Comparison of ENCODE assay signal across 18 mouse cellular contexts in the genomic region with DNA sequence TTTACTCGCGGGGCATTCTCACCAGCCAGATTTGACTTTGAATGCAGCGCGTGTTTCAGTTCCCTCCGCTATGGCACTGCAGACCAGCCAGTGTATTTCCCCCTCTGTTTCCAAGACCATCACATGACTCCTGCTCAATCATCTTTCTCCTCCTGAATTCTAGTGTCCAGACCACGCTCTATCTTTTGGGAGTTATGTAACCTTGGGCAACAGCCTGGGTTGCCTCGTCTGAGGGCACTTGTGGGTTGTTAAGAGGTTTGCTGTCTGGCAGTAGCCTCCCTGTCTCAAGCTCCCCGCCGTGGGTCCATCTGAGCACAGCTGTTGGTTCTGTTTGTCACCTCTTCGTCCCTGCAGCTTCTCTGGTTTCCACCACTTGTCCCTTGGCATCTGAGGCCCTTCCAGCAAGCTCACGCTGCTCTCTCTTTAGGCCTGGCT.
DNase-seq lines count a peak whose midpoint lies in the region; ATAC-seq and TF ChIP-seq lines count a peak whose summit lies in the region.
"Had no signal": no experiment of that assay in that cellular context is flagged by ENCODE, and none has a peak within 500 bp of the region (broad histone marks: within the 10 kb centered on the region; RNA-seq: fewer than 3 reads in every experiment).

No protein-coding gene starts in this region.

- no peaks in the 10 kb centered on the region for H3K9me3 ChIP-seq in midbrain, embryonic 11.5 days (ENCODE audit: control insufficient read depth, low read length)
- no peaks in the 10 kb centered on the region for H3K9me3 ChIP-seq in midbrain, embryonic 13.5 days
- no peaks in the 10 kb centered on the region for H3K9me3 ChIP-seq in limb, embryonic 10.5 days (replicated peaks)
- H3K9me3 ChIP-seq in lung, postnatal 0 days (ENCODE audit: low read length), result no peaks in the 10 kb centered on the region
- H3K9me3 ChIP-seq: embryonic facial prominence, embryonic 13.5 days; hindbrain, embryonic 12.5 days; kidney, embryonic 15.5 days; midbrain, embryonic 10.5 days; stomach, embryonic 15.5 days had no signal

- no peak overlapping the region for H3K4me3 ChIP-seq in midbrain, embryonic 11.5 days (ENCODE audit: low read depth, low read length)
- no peak overlapping the region for H3K4me3 ChIP-seq in midbrain, embryonic 13.5 days (replicated peaks)
- no peak overlapping the region for H3K4me3 ChIP-seq in limb, embryonic 10.5 days
- H3K4me3 ChIP-seq in lung, postnatal 0 days (ENCODE audit: low read depth, low read length), result no peak overlapping the region
- H3K4me3 ChIP-seq: embryonic facial prominence, embryonic 13.5 days; heart, adult 2 months; hindbrain, embryonic 12.5 days; kidney, embryonic 15.5 days; midbrain, embryonic 10.5 days; stomach, embryonic 15.5 days had no signal

- WGBS in midbrain, embryonic 11.5 days, result 92% methylated on average over 11 of the region's 11 CpGs
- 94% methylated on average over 11 of the region's 11 CpGs for WGBS in midbrain, embryonic 13.5 days
- WGBS in limb, embryonic 10.5 days, result 83% methylated on average over 11 of the region's 11 CpGs
- 59% methylated on average over 11 of the region's 11 CpGs for WGBS in lung, postnatal 0 days

- ATAC-seq in midbrain, embryonic 11.5 days (ENCODE audit: low FRiP score), result no peak
- ATAC-seq in midbrain, embryonic 13.5 days, result no peak
- ATAC-seq in lung, postnatal 0 days, result peak; percentile 61
- ATAC-seq: Patski had no signal

- DNase-seq in midbrain, embryonic 11.5 days (ENCODE audit: low spot score, missing footprints), result peak; percentile 10
- DNase-seq in limb, embryonic 10.5 days (ENCODE audit: low spot score), result no peak
- peak; percentile 52 for DNase-seq in lung, postnatal 0 days (ENCODE audit: low spot score)
- DNase-seq in urinary bladder, postnatal 36 days (ENCODE audit: low spot score in 2 of 2), result no peak
- DNase-seq in adrenal gland, postnatal 14 days, result no peak
- no peak for DNase-seq in embryo, embryonic 11 days
- DNase-seq: adrenal gland, postnatal 36 days; cerebellum, adult 2 months; heart, adult 2 months; layer of hippocampus, postnatal 36 days; retina, postnatal 1 day had no signal

- H3K27ac ChIP-seq in midbrain, embryonic 11.5 days (ENCODE audit: low read depth, low read length), result no peak overlapping the region
- H3K27ac ChIP-seq in midbrain, embryonic 13.5 days, result no peak overlapping the region
- H3K27ac ChIP-seq in limb, embryonic 10.5 days, result peak overlapping the region; percentile 44
- H3K27ac ChIP-seq in lung, postnatal 0 days (ENCODE audit: low read length), result 0 out of 2 replicates have a peak overlapping the region, but pooled peaks have one; percentile 5
- H3K27ac ChIP-seq: embryonic facial prominence, embryonic 13.5 days; heart, adult 2 months; hindbrain, embryonic 12.5 days; kidney, embryonic 15.5 days; midbrain, embryonic 10.5 days; stomach, embryonic 15.5 days had no signal

- H3K4me1 ChIP-seq in midbrain, embryonic 11.5 days (ENCODE audit: control insufficient read depth, insufficient read depth, low read length), result peaks cover 17% of the 10 kb centered on the region
- H3K4me1 ChIP-seq in midbrain, embryonic 13.5 days (replicated peaks), result peaks cover 18% of the 10 kb centered on the region
- H3K4me1 ChIP-seq in limb, embryonic 10.5 days, result peaks cover 29% of the 10 kb centered on the region
- H3K4me1 ChIP-seq in lung, postnatal 0 days (ENCODE audit: insufficient read depth, low read depth, low read length), result peaks cover 4% of the 10 kb centered on the region; the same call in 1 of the 2 replicates

- no peak overlapping the region for H3K9ac ChIP-seq in midbrain, embryonic 11.5 days (ENCODE audit: low read length)
- H3K9ac ChIP-seq in midbrain, embryonic 13.5 days (replicated peaks), result no peak overlapping the region
- H3K9ac ChIP-seq in lung, postnatal 0 days (replicated peaks; ENCODE audit: low read depth), result no peak overlapping the region
- H3K9ac ChIP-seq: embryonic facial prominence, embryonic 13.5 days; hindbrain, embryonic 12.5 days; kidney, embryonic 15.5 days; stomach, embryonic 15.5 days had no signal

- no peaks in the 10 kb centered on the region for H3K36me3 ChIP-seq in midbrain, embryonic 11.5 days (ENCODE audit: control insufficient read depth, insufficient read depth, low read length)
- no peaks in the 10 kb centered on the region for H3K36me3 ChIP-seq in midbrain, embryonic 13.5 days
- no peaks in the 10 kb centered on the region for H3K36me3 ChIP-seq in limb, embryonic 10.5 days
- H3K36me3 ChIP-seq in lung, postnatal 0 days (ENCODE audit: insufficient read depth, low read length), result no peaks in the 10 kb centered on the region
- H3K36me3 ChIP-seq: embryonic facial prominence, embryonic 13.5 days; hindbrain, embryonic 12.5 days; kidney, embryonic 15.5 days; midbrain, embryonic 10.5 days; stomach, embryonic 15.5 days had no signal

- 0 out of 2 replicates have a peak, but pooled peaks have one; percentile 14 for TF ChIP-seq EP300 in lung, postnatal 0 days (IDR thresholded peaks at IDR 0.05)

- TF ChIP-seq CTCF in lung, postnatal 0 days (IDR thresholded peaks at IDR 0.05), result no peak

- no peak overlapping the region for H3K4me2 ChIP-seq in midbrain, embryonic 11.5 days
- H3K4me2 ChIP-seq in midbrain, embryonic 13.5 days (replicated peaks), result no peak overlapping the region
- no peak overlapping the region for H3K4me2 ChIP-seq in lung, postnatal 0 days (replicated peaks; ENCODE audit: low read depth, low read length)
- H3K4me2 ChIP-seq: embryonic facial prominence, embryonic 13.5 days; hindbrain, embryonic 12.5 days; kidney, embryonic 15.5 days; stomach, embryonic 15.5 days had no signal

- peaks cover 2% of the 10 kb centered on the region; the same call in 1 of the 2 replicates for H3K27me3 ChIP-seq in midbrain, embryonic 11.5 days (ENCODE audit: control insufficient read depth, insufficient read depth, low read length)
- H3K27me3 ChIP-seq in midbrain, embryonic 13.5 days, result peaks cover 9% of the 10 kb centered on the region
- no peaks in the 10 kb centered on the region for H3K27me3 ChIP-seq in limb, embryonic 10.5 days (ENCODE audit: low read depth, poor library complexity, severe bottlenecking)
- no peaks in the 10 kb centered on the region for H3K27me3 ChIP-seq in lung, postnatal 0 days (replicated peaks; ENCODE audit: insufficient read depth, low read length)
- H3K27me3 ChIP-seq: embryonic facial prominence, embryonic 13.5 days; kidney, embryonic 15.5 days; Patski; stomach, embryonic 15.5 days had no signal

Comparison
In these comparisons a context has a peak if more than half of its experiments do, and no peak if none do; other contexts are left out.
1. DNase-seq: peak in midbrain, embryonic 11.5 days (single experiment) and lung, postnatal 0 days (single experiment); none in limb, embryonic 10.5 days (single experiment), urinary bladder, postnatal 36 days (0 of 2), adrenal gland, postnatal 14 days (single experiment) and embryo, embryonic 11 days (single experiment).
2. H3K27ac ChIP-seq: peak in limb, embryonic 10.5 days (single experiment) and lung, postnatal 0 days (single experiment); none in midbrain, embryonic 11.5 days (single experiment) and midbrain, embryonic 13.5 days (single experiment).